Mouse (Mus musculus): ENCODE results near the gene Mtmr4. TPM values are rescaled to one million over a fixed set of nuclear protein-coding genes. Genes with fewer than 3 reads are reported as not detected.

Mtmr4 gene
- total RNA-seq, 2 experiments from 2014 or later, result 18.7 to 21.8 TPM

Other genes starting within 250 kb of the Mtmr4 start
- 0.96 and 1.4 TPM in 2 replicates for gene Ppm1e, start 233.1 kb upstream of the Mtmr4 start, total RNA-seq (2014; fragmentation: Nextera tagmentation)
- gene Ppm1e, start 233.1 kb upstream of the Mtmr4 start, total RNA-seq (2017), result 2.8 and 6.4 TPM in 2 replicates
- 1.3 and 1.9 TPM in 2 replicates for gene Rad51c, start 187.2 kb upstream of the Mtmr4 start, total RNA-seq (2014; fragmentation: Nextera tagmentation)
- gene Rad51c, start 187.2 kb upstream of the Mtmr4 start, total RNA-seq (2017), result 0.72 and 12.6 TPM in 2 replicates
- gene Tex14, start 187.1 kb upstream of the Mtmr4 start, total RNA-seq (2014; fragmentation: Nextera tagmentation), result 0.45 TPM in 1 of 2 replicates, not detected in the other
- not detected in 2 replicates for gene Tex14, start 187.1 kb upstream of the Mtmr4 start, total RNA-seq (2017)
- gene Gm11492, start 25.5 kb upstream of the Mtmr4 start, total RNA-seq (2014; fragmentation: Nextera tagmentation), result not detected in 2 replicates
- gene Gm11492, start 25.5 kb upstream of the Mtmr4 start, total RNA-seq (2017), result not detected in 2 replicates
- gene Sept4, start 23.3 kb upstream of the Mtmr4 start, total RNA-seq (2014; fragmentation: Nextera tagmentation), result 24.5 and 34.8 TPM in 2 replicates
- gene Sept4, start 23.3 kb upstream of the Mtmr4 start, total RNA-seq (2017), result 15.0 and 21.6 TPM in 2 replicates
- not detected in 2 replicates for gene Hsf5, start 25.0 kb downstream of the Mtmr4 start, total RNA-seq (2014; fragmentation: Nextera tagmentation)
- 0.19 TPM in 1 of 2 replicates, not detected in the other for gene Hsf5, start 25.0 kb downstream of the Mtmr4 start, total RNA-seq (2017)
- 4.2 and 7.0 TPM in 2 replicates for gene Rnf43, start 70.6 kb downstream of the Mtmr4 start, total RNA-seq (2014; fragmentation: Nextera tagmentation)
- gene Rnf43, start 70.6 kb downstream of the Mtmr4 start, total RNA-seq (2017), result 1.4 and 3.1 TPM in 2 replicates
- gene Supt4a, start 145.4 kb downstream of the Mtmr4 start, total RNA-seq (2014; fragmentation: Nextera tagmentation), result 146 and 192 TPM in 2 replicates
- gene Supt4a, start 145.4 kb downstream of the Mtmr4 start, total RNA-seq (2017), result 55.2 and 75.2 TPM in 2 replicates
- 5.5 and 20.3 TPM in 2 replicates for gene Tspoap1, start 168.4 kb downstream of the Mtmr4 start, total RNA-seq (2014; fragmentation: Nextera tagmentation)
- gene Tspoap1, start 168.4 kb downstream of the Mtmr4 start, total RNA-seq (2017), result 3.5 and 5.4 TPM in 2 replicates
- gene Mpo, start 201.4 kb downstream of the Mtmr4 start, total RNA-seq (2014; fragmentation: Nextera tagmentation), result 7.9 TPM in 1 of 2 replicates, not detected in the other
- 7.6 and 31.9 TPM in 2 replicates for gene Mpo, start 201.4 kb downstream of the Mtmr4 start, total RNA-seq (2017)
- gene Lpo, start 236.1 kb downstream of the Mtmr4 start, total RNA-seq (2014; fragmentation: Nextera tagmentation), result not detected in 2 replicates
- gene Lpo, start 236.1 kb downstream of the Mtmr4 start, total RNA-seq (2017), result not detected in 2 replicates

Data from megakaryocyte-erythroid progenitor cell, adult 5-6 weeks (primary cell).